Mouse (Mus musculus) MEL (cell line): ENCODE measurements at regions not wholly inside any gene's neighbourhood (a gene's known extent, or its start where the extent isn't known, plus 50 kb on each side); places are given as distances from the start of the nearest gene placed in this dataset.

Source experiments
- DNase-seq: peaks from one replicate; pipeline ENCODE4 v3.0.0; 2011; ENCODE audit warnings: low read depth, low spot score
- H3K27ac ChIP-seq: 2 replicates; pipeline ENCODE4 v1.5.1; 2012; ENCODE audit warnings: low read depth, mild to moderate bottlenecking, control low read depth, low read length, moderate library complexity; ENCODE audit not compliant: control insufficient read depth
- H3K27me3 ChIP-seq, 2 experiments: fragments of 150-350 bp in 1 of 2; sonication (generic) in 1 of 2; 2 replicates each; pipeline ENCODE4 v1.6.1; 2012; ENCODE audit warnings: low read length in 2 of 2, mild to moderate bottlenecking in 2 of 2, improper control_type of control experiment in 1 of 2, moderate library complexity in 1 of 2; ENCODE audit not compliant: insufficient read depth in 2 of 2, control insufficient read depth in 1 of 2
- H3K36me3 ChIP-seq, 2 experiments: 2 replicates each; pipeline ENCODE4 v1.6.1; 2012 to 2014; ENCODE audit warnings: low read length in 2 of 2, improper control_type of control experiment in 1 of 2, inconsistent platforms in 1 of 2, mild to moderate bottlenecking in 1 of 2; ENCODE audit not compliant: insufficient read depth in 2 of 2, control insufficient read depth in 1 of 2
- H3K4me1 ChIP-seq, 2 experiments: fragments of 150-350 bp in 1 of 2; sonication (generic) in 1 of 2; 2 replicates each; pipeline ENCODE4 v1.6.1; 2012; ENCODE audit warnings: low read length in 2 of 2, improper control_type of control experiment in 1 of 2, mild to moderate bottlenecking in 1 of 2; ENCODE audit not compliant: insufficient read depth in 2 of 2, control insufficient read depth in 1 of 2
- H3K4me3 ChIP-seq, 2 experiments: fragments of 150-350 bp in 1 of 2; sonication (generic) in 1 of 2; 2 replicates each; pipeline ENCODE4 v1.5.1; 2012; ENCODE audit warnings: low read depth in 2 of 2, low read length in 2 of 2, mild to moderate bottlenecking in 2 of 2, moderate library complexity in 2 of 2, control low read depth in 1 of 2, improper control_type of control experiment in 1 of 2; ENCODE audit not compliant: control insufficient read depth in 1 of 2, insufficient read depth in 1 of 2
- H3K79me2 ChIP-seq: 2 replicates; pipeline ENCODE4 v1.6.1; 2012; ENCODE audit warnings: mild to moderate bottlenecking, low read length, moderate library complexity; ENCODE audit not compliant: control insufficient read depth, poor library complexity, insufficient read depth
- H3K9ac ChIP-seq: 2 replicates; pipeline ENCODE4 v1.6.1; 2012; ENCODE audit warnings: low read depth, mild to moderate bottlenecking, control low read depth, low read length, moderate library complexity; ENCODE audit not compliant: control insufficient read depth, poor library complexity, severe bottlenecking
- H3K9me3 ChIP-seq: fragments of 150-350 bp; sonication (generic); replicated peaks from 2 replicates; pipeline ENCODE4 v1.6.1; 2012; ENCODE audit warnings: mild to moderate bottlenecking, low read length, improper control_type of control experiment, moderate library complexity; ENCODE audit not compliant: insufficient read depth
- CHD1 ChIP-seq: IDR thresholded peaks from 2 replicates; pipeline ENCODE4 v1.6.1; 2012; ENCODE audit warnings: low read depth, mild to moderate bottlenecking, inconsistent platforms, low read length, improper control_type of control experiment
- CHD2 ChIP-seq: IDR thresholded peaks from 2 replicates; pipeline ENCODE4 v1.6.1; 2011; ENCODE audit warnings: low read length, improper control_type of control experiment
- CTCF ChIP-seq, 3 experiments: IDR thresholded peaks in 2 of 3; conservative IDR thresholded peaks in 1 of 3; 2 replicates each; pipeline ENCODE4 v1.5.1; 2011 to 2012; ENCODE audit warnings: low read length in 3 of 3, low read depth in 2 of 3, mild to moderate bottlenecking in 2 of 3, improper control_type of control experiment in 1 of 3, inconsistent platforms in 1 of 3, mixed read lengths in 1 of 3, moderate library complexity in 1 of 3; ENCODE audit not compliant: control insufficient read depth in 1 of 3, insufficient read depth in 1 of 3, poor library complexity in 1 of 3, severe bottlenecking in 1 of 3
- E2F4 ChIP-seq: IDR thresholded peaks from 2 replicates; pipeline ENCODE4 v1.6.1; 2011; ENCODE audit warnings: low read depth, low read length, improper control_type of control experiment, borderline replicate concordance
- ELF1 ChIP-seq: IDR thresholded peaks from 2 replicates; pipeline ENCODE4 v1.6.1; 2014; ENCODE audit warnings: low read depth, mild to moderate bottlenecking, inconsistent platforms, low read length, improper control_type of control experiment, moderate library complexity
- GABPA ChIP-seq: IDR thresholded peaks from 2 replicates; pipeline ENCODE4 v1.6.1; 2012; ENCODE audit warnings: low read depth, mild to moderate bottlenecking, inconsistent platforms, low read length, improper control_type of control experiment, moderate library complexity
- JUND ChIP-seq: IDR thresholded peaks from 2 replicates; pipeline ENCODE4 v1.6.1; 2011; ENCODE audit warnings: low read depth, mild to moderate bottlenecking, improper control_type of control experiment, low read length
- MAFK ChIP-seq: IDR thresholded peaks from 2 replicates; pipeline ENCODE4 v1.6.1; 2011; ENCODE audit warnings: low read depth, mild to moderate bottlenecking, low read length, improper control_type of control experiment, borderline replicate concordance
- MAX ChIP-seq: IDR thresholded peaks from 2 replicates; pipeline ENCODE4 v1.6.1; 2011; ENCODE audit warnings: low read length, improper control_type of control experiment
- MAZ ChIP-seq: IDR thresholded peaks from 2 replicates; pipeline ENCODE4 v1.6.1; 2012; ENCODE audit warnings: low read depth, mild to moderate bottlenecking, inconsistent platforms, low read length, improper control_type of control experiment
- MYB ChIP-seq: IDR thresholded peaks from 2 replicates; pipeline ENCODE4 v1.6.1; 2011; ENCODE audit warnings: mild to moderate bottlenecking, low read depth, low read length, improper control_type of control experiment
- MYC ChIP-seq: IDR thresholded peaks from 2 replicates; pipeline ENCODE4 v1.6.1; 2011; ENCODE audit warnings: low read depth, mild to moderate bottlenecking, low read length, improper control_type of control experiment, moderate library complexity
- NRF1 ChIP-seq: IDR thresholded peaks from 2 replicates; pipeline ENCODE4 v1.6.1; 2014; ENCODE audit warnings: low read depth, mild to moderate bottlenecking, inconsistent platforms, low read length, improper control_type of control experiment, moderate library complexity; ENCODE audit not compliant: poor library complexity, insufficient read depth, severe bottlenecking
- POLR2AphosphoS2 ChIP-seq: IDR thresholded peaks from 2 replicates; pipeline ENCODE4 v1.6.1; 2011; ENCODE audit warnings: low read length, improper control_type of control experiment
- RCOR1 ChIP-seq: IDR thresholded peaks from 2 replicates; pipeline ENCODE4 v1.6.1; 2012; ENCODE audit warnings: low read depth, mild to moderate bottlenecking, inconsistent platforms, low read length, improper control_type of control experiment
- SIN3A ChIP-seq: IDR thresholded peaks from 2 replicates; pipeline ENCODE4 v1.6.1; 2012; ENCODE audit warnings: low read length, improper control_type of control experiment, inconsistent platforms
- SMC3 ChIP-seq: IDR thresholded peaks from 2 replicates; pipeline ENCODE4 v1.6.1; 2011; ENCODE audit warnings: low read depth, low read length, improper control_type of control experiment
- TAL1 ChIP-seq: IDR thresholded peaks from 2 replicates; pipeline ENCODE4 v1.6.1; 2012; ENCODE audit warnings: mild to moderate bottlenecking, inconsistent platforms, low read length, moderate library complexity, mixed read lengths
- TCF12 ChIP-seq: IDR thresholded peaks from 2 replicates; pipeline ENCODE4 v1.6.1; 2014; ENCODE audit warnings: low read depth, mild to moderate bottlenecking, inconsistent platforms, low read length, improper control_type of control experiment, moderate library complexity
- UBTF ChIP-seq: IDR thresholded peaks from 2 replicates; pipeline ENCODE4 v1.6.1; 2012; ENCODE audit warnings: low read depth, mild to moderate bottlenecking, inconsistent platforms, low read length, improper control_type of control experiment, moderate library complexity, borderline replicate concordance; ENCODE audit not compliant: insufficient read depth
- USF1 ChIP-seq: IDR thresholded peaks from 2 replicates; pipeline ENCODE4 v1.6.1; 2014; ENCODE audit warnings: low read depth, mild to moderate bottlenecking, inconsistent platforms, low read length, improper control_type of control experiment, moderate library complexity
- USF2 ChIP-seq, 2 experiments: IDR thresholded peaks; 2 replicates each; pipeline ENCODE4 v1.6.1; 2011 to 2012; ENCODE audit warnings: improper control_type of control experiment in 2 of 2, low read length in 2 of 2, borderline replicate concordance in 1 of 2, inconsistent platforms in 1 of 2, low read depth in 1 of 2, mild to moderate bottlenecking in 1 of 2; ENCODE audit not compliant: insufficient read depth in 1 of 2
- ZKSCAN1 ChIP-seq: IDR thresholded peaks from 2 replicates; pipeline ENCODE4 v1.6.1; 2012; ENCODE audit warnings: low read depth, mild to moderate bottlenecking, inconsistent platforms, low read length, improper control_type of control experiment, moderate library complexity
- ZNF384 ChIP-seq: IDR thresholded peaks from 2 replicates; pipeline ENCODE4 v1.6.1; 2012; ENCODE audit warnings: low read depth, mild to moderate bottlenecking, inconsistent platforms, low read length, improper control_type of control experiment

DNA sequence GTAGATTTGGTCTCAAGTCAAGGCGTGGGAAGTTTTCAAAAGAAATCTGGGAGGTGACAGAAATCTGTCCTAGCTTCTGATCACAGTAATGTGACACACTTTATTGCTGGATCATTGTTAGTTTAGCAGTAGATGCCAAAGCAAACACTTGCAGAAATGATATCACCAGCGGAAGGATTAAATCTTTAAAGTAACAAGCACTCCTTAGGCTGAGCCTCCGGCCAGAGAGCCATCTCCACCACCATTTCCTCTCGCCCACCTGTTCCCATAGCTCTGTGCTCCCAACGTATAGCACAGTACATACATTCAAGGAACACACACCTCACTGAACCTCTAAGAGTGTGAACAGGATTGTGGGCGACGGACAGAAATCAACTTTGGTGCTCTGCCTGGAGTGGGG is 75.6 kb upstream of the Ifne start:
- DNase-seq = no peak
- H3K4me3 ChIP-seq = no peak overlapping the region
- no peaks in the 10 kb centered on the region for H3K4me1 ChIP-seq
- H3K79me2 ChIP-seq = no peaks in the 10 kb centered on the region
- no peak overlapping the region for H3K27ac ChIP-seq
- H3K9me3 ChIP-seq = no peaks in the 10 kb centered on the region
- TF ChIP-seq NRF1 (no peak), CTCF (IDR thresholded peaks at IDR 0.05 in 2 of 3, conservative IDR thresholded peaks at IDR 0.05 in 1 of 3; ENCODE audit: control insufficient read depth in 1 of 3, insufficient read depth in 1 of 3, low read depth in 2 of 3, low read length in 3 of 3, poor library complexity in 1 of 3, severe bottlenecking in 1 of 3) (no peak), TAL1 (no peak), USF1 (no peak)
- H3K27me3 ChIP-seq = peaks cover 2 to 6% of the 10 kb centered on the region in 2 experiments
- H3K9ac ChIP-seq = no peak overlapping the region
- H3K36me3 ChIP-seq = no peaks in the 10 kb centered on the region

DNA sequence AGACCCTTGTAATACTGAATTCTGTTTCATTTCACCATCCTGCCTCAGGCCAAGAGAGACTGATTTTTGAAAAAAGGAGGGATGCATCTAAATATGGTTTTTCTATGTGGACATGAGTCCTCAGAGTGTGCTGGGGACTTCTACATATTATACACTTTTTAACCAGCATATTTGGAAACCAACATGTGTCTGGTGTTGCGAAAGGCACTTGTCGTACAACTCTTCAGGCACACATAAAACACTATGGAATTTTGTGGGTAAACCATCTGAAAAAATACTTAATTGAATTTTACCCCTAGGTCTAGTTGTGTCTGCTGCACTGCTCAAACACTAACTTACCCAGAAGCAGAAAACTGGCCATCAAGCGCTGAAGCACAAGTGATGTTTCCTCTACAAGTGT is 74.0 kb upstream of the Ifne start:
- H3K27me3 ChIP-seq = peaks cover 2 to 5% of the 10 kb centered on the region in 2 experiments; a peak in 3 of 4 replicates
- no peaks in the 10 kb centered on the region for H3K9me3 ChIP-seq
- TF ChIP-seq CHD1 (no peak), MYB (no peak), ELF1 (no peak), MAZ (no peak), SIN3A (no peak), MAFK (no peak), ZNF384 (no peak), TCF12 (no peak), TAL1 (no peak), MYC (no peak), RCOR1 (no peak), CTCF (IDR thresholded peaks at IDR 0.05 in 2 of 3, conservative IDR thresholded peaks at IDR 0.05 in 1 of 3; ENCODE audit: control insufficient read depth in 1 of 3, insufficient read depth in 1 of 3, low read depth in 2 of 3, low read length in 3 of 3, poor library complexity in 1 of 3, severe bottlenecking in 1 of 3) (no peak)
- TF ChIP-seq, all 39 proteins: peak for 0
- Histone ChIP-seq H3K36me3 (no peaks in the 10 kb centered on the region), H3K79me2 (no peaks in the 10 kb centered on the region), H3K9ac (no peak overlapping the region), H3K27ac (no peak overlapping the region), H3K4me1 (no peaks in the 10 kb centered on the region), H3K4me3 (no peak overlapping the region)
- DNase-seq = no peak

DNA sequence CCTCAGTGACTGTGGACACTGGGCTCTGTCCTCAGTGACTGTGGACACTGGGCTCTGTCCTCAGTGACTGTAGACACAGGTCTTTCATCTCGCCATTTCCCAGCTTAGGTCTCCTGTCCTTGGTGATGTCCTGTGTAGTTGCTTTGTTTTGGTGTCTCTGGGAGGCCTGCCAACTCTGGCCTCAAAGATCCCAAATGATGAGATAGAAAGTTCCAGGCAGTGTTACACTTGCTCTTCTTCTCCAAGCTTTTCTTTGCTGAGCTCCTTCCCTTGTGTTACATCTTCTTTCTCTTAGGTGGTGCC is 71.0 kb upstream of the Ifne start:
- H3K27me3 ChIP-seq = peaks cover 2 to 5% of the 10 kb centered on the region in 2 experiments; a peak in 3 of 4 replicates

More for the DNA sequence above, 71.0 kb upstream of the Ifne start:
- H3K36me3 ChIP-seq = no peaks in the 10 kb centered on the region
- H3K4me3 ChIP-seq = no peak overlapping the region
- H3K27ac ChIP-seq = no peak overlapping the region
- H3K79me2 ChIP-seq = no peaks in the 10 kb centered on the region
- TF ChIP-seq CHD1 (no peak), NRF1 (no peak), TAL1 (no peak), ZKSCAN1 (no peak), USF2 (IDR thresholded peaks at IDR 0.05; ENCODE audit: borderline replicate concordance in 1 of 2, insufficient read depth in 1 of 2, low read depth in 1 of 2, low read length in 2 of 2) (no peak), ELF1 (no peak), MAZ (no peak), MAFK (no peak), CHD2 (no peak), JUND (no peak), USF1 (no peak), UBTF (no peak), MYB (no peak), POLR2AphosphoS2 (no peak), MYC (no peak), ZNF384 (no peak), MAX (no peak), GABPA (no peak), E2F4 (no peak), SMC3 (no peak)
- no peaks in the 10 kb centered on the region for H3K9me3 ChIP-seq
- no peak overlapping the region for H3K9ac ChIP-seq
- DNase-seq = no peak
- no peaks in the 10 kb centered on the region for H3K4me1 ChIP-seq
